Comparison of ENCODE assay signal across 12 mouse cellular contexts in the genomic region with DNA sequence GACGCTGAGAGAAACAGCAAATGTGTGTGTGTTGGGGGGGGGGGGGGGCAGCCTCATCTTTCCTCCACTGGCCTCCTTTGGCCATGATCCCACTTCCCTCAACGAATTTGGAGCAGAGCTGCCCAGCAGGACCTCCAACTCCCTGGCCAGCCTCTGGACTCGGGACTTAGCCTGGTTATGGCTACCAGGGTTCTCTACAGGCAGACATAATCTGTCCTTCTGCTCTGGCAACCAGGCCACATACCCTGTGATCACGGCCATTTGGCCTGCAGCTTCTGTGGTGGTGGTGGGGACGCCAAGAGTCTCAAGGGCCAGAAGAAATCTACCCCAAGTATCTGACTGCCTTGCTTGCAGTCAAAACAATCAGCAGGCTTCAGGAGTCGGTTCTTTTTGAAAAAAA. TPM values are rescaled to one million over a fixed set of nuclear protein-coding genes. Genes with fewer than 3 reads are reported as not detected.
DNase-seq lines count a peak whose midpoint lies in the region; ATAC-seq and TF ChIP-seq lines count a peak whose summit lies in the region.
"Had no signal": no experiment of that assay in that cellular context is flagged by ENCODE, and none has a peak within 500 bp of the region (broad histone marks: within the 10 kb centered on the region; RNA-seq: fewer than 3 reads in every experiment).

No protein-coding gene starts in this region.

- H3K9me3 ChIP-seq in lung, embryonic 15.5 days: no peaks in the 10 kb centered on the region
- no peaks in the 10 kb centered on the region for H3K9me3 ChIP-seq in heart, embryonic 16.5 days (replicated peaks; ENCODE audit: control insufficient read depth, low read length)
- H3K9me3 ChIP-seq in stomach, postnatal 0 days (ENCODE audit: control insufficient read depth, low read length): no peaks in the 10 kb centered on the region
- H3K9me3 ChIP-seq: embryonic facial prominence, embryonic 13.5 days; midbrain, embryonic 15.5 days had no signal

- peaks cover 41% of the 10 kb centered on the region for H3K4me1 ChIP-seq in lung, embryonic 15.5 days
- H3K4me1 ChIP-seq in heart, embryonic 16.5 days (ENCODE audit: control insufficient read depth, insufficient read depth, low read length): peaks cover 37% of the 10 kb centered on the region
- peaks cover 14% of the 10 kb centered on the region for H3K4me1 ChIP-seq in stomach, postnatal 0 days (replicated peaks; ENCODE audit: control insufficient read depth, insufficient read depth)

- no peak for TF ChIP-seq CTCF in stomach, postnatal 0 days (IDR thresholded peaks at IDR 0.05; ENCODE audit: low read depth)

- no peak for TF ChIP-seq EP300 in stomach, postnatal 0 days (optimal IDR thresholded peaks at IDR 0.05)

- H3K27ac ChIP-seq in lung, embryonic 15.5 days: peak overlapping the region; percentile 38; the same call in 1 of the 2 replicates
- H3K27ac ChIP-seq in heart, embryonic 16.5 days (ENCODE audit: low read length): peak overlapping the region; percentile 45
- peak overlapping the region; percentile 74 for H3K27ac ChIP-seq in stomach, postnatal 0 days (replicated peaks)
- H3K27ac ChIP-seq: midbrain, embryonic 15.5 days had no signal

- no peak overlapping the region for H3K4me3 ChIP-seq in lung, embryonic 15.5 days
- H3K4me3 ChIP-seq in heart, embryonic 16.5 days (ENCODE audit: low read length): no peak overlapping the region
- no peak overlapping the region for H3K4me3 ChIP-seq in stomach, postnatal 0 days (ENCODE audit: low read depth, low read length)
- H3K4me3 ChIP-seq: embryonic facial prominence, embryonic 13.5 days; midbrain, embryonic 15.5 days had no signal

- H3K9ac ChIP-seq in lung, embryonic 15.5 days: no peak overlapping the region
- 0 out of 2 replicates have a peak overlapping the region, but pooled peaks have one; percentile 16 for H3K9ac ChIP-seq in heart, embryonic 16.5 days (ENCODE audit: low read length)
- H3K9ac ChIP-seq in stomach, postnatal 0 days (ENCODE audit: low read length): no peak overlapping the region; the same call in 1 of the 2 replicates
- H3K9ac ChIP-seq: embryonic facial prominence, embryonic 13.5 days; midbrain, embryonic 15.5 days had no signal

- H3K4me2 ChIP-seq in lung, embryonic 15.5 days: no peak overlapping the region
- H3K4me2 ChIP-seq in heart, embryonic 16.5 days (ENCODE audit: low read depth, low read length): no peak overlapping the region
- no peak overlapping the region for H3K4me2 ChIP-seq in stomach, postnatal 0 days (replicated peaks; ENCODE audit: low read depth)
- H3K4me2 ChIP-seq: embryonic facial prominence, embryonic 13.5 days; midbrain, embryonic 15.5 days had no signal

- no peaks in the 10 kb centered on the region for H3K36me3 ChIP-seq in lung, embryonic 15.5 days
- no peaks in the 10 kb centered on the region for H3K36me3 ChIP-seq in heart, embryonic 16.5 days (ENCODE audit: control insufficient read depth, insufficient read depth)
- no peaks in the 10 kb centered on the region for H3K36me3 ChIP-seq in stomach, postnatal 0 days (ENCODE audit: control insufficient read depth, insufficient read depth, low read length)
- H3K36me3 ChIP-seq: embryonic facial prominence, embryonic 13.5 days; midbrain, embryonic 15.5 days had no signal

- DNase-seq in lung, postnatal 10 days: no peak
- DNase-seq in cerebellum, postnatal 36 days: peak; percentile 58 to 59
- no peak for DNase-seq in stomach, postnatal 0 days (ENCODE audit: low spot score)
- no peak for DNase-seq in kidney, adult 8-10 months
- DNase-seq in yolk sac, embryonic 10.5 days (ENCODE audit: low spot score): no peak
- DNase-seq: adrenal gland, adult 2 months; lung, adult 2 months; retina, postnatal 1 day had no signal

- no peak for ATAC-seq in lung, embryonic 15.5 days (ENCODE audit: borderline replicate concordance, extremely low read depth, low FRiP score, low TSS enrichment)
- no peak for ATAC-seq in heart, embryonic 16.5 days (replicated peaks; ENCODE audit: extremely low read depth, insufficient read depth, low FRiP score)
- ATAC-seq in stomach, postnatal 0 days (ENCODE audit: low FRiP score, low TSS enrichment): no peak
- ATAC-seq: midbrain, embryonic 15.5 days had no signal

- WGBS in lung, embryonic 15.5 days: 39% methylated on average over 6 of the region's 6 CpGs
- 44% methylated on average over 6 of the region's 6 CpGs for WGBS in heart, embryonic 16.5 days
- 31% methylated on average over 6 of the region's 6 CpGs for WGBS in stomach, postnatal 0 days

- no peaks in the 10 kb centered on the region for H3K27me3 ChIP-seq in lung, embryonic 15.5 days
- H3K27me3 ChIP-seq in heart, embryonic 16.5 days (ENCODE audit: control insufficient read depth, insufficient read depth, low read length): no peaks in the 10 kb centered on the region
- no peaks in the 10 kb centered on the region for H3K27me3 ChIP-seq in stomach, postnatal 0 days (ENCODE audit: control insufficient read depth, insufficient read depth, low read length)
- H3K27me3 ChIP-seq: embryonic facial prominence, embryonic 13.5 days; midbrain, embryonic 15.5 days had no signal

RNA-seq across cellular contexts. Expression of a gene that starts 26.4 kb away (rescaled TPM):
- 24.0 and 24.4 TPM in 2 replicates for polyA plus RNA-seq in lung, embryonic 15.5 days (2015; fragmentation: Nextera tagmentation; extraction: Ambion mirVana)
- polyA plus RNA-seq in heart, embryonic 16.5 days (2015; fragmentation: Nextera tagmentation; extraction: Ambion mirVana): 20.8 and 21.2 TPM in 2 replicates
- 22.4 and 24.0 TPM in 2 replicates for polyA plus RNA-seq in stomach, postnatal 0 days (2015; fragmentation: Nextera tagmentation; extraction: Ambion mirVana)

RNA-seq across cellular contexts. Expression of a gene that starts 34.2 kb away (rescaled TPM):
- 105 and 106 TPM in 2 replicates for polyA plus RNA-seq in lung, embryonic 15.5 days (2015; fragmentation: Nextera tagmentation; extraction: Ambion mirVana)
- polyA plus RNA-seq in heart, embryonic 16.5 days (2015; fragmentation: Nextera tagmentation; extraction: Ambion mirVana): 81.6 and 84.4 TPM in 2 replicates
- polyA plus RNA-seq in stomach, postnatal 0 days (2015; fragmentation: Nextera tagmentation; extraction: Ambion mirVana): 75.7 and 82.1 TPM in 2 replicates

Comparison
In these comparisons a context has a peak if more than half of its experiments do, and no peak if none do; other contexts are left out.
1. DNase-seq: peak in cerebellum, postnatal 36 days (2 of 2); none in lung, postnatal 10 days (single experiment), stomach, postnatal 0 days (single experiment), kidney, adult 8-10 months (0 of 2) and yolk sac, embryonic 10.5 days (single experiment).
2. Peak in every context shown above with its lines, with median percentiles within 50 percentile points of each other: H3K27ac ChIP-seq.